Comparison of ENCODE assay signal across 8 mouse cellular contexts in the genomic region with DNA sequence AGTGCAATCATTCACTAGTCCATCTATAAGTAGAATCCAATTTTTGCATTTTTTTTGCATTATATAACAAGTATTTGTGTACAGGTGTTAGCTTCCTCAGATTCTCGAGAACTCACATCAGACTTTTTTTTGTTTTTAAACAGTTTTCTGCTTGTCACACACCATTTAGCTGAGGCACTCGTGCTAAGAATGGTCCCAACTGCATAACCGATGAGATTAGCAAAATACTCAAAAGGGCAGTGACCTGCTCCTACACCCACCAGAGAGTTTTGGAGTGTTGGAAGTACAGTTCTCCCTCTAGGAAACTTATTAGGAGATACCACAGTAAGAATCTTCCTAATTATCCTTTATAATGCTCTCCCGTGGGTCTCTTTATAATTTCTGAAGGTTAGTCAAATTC. TPM values are rescaled to one million over a fixed set of nuclear protein-coding genes. Genes with fewer than 3 reads are reported as not detected.
DNase-seq lines count a peak whose midpoint lies in the region; ATAC-seq and TF ChIP-seq lines count a peak whose summit lies in the region.

No protein-coding gene starts in this region.

- no peak for TF ChIP-seq CTCF in MEL (IDR thresholded peaks at IDR 0.05 in 2 of 3, conservative IDR thresholded peaks at IDR 0.05 in 1 of 3; ENCODE audit: control insufficient read depth in 1 of 3, insufficient read depth in 1 of 3, low read depth in 2 of 3, low read length in 3 of 3, poor library complexity in 1 of 3, severe bottlenecking in 1 of 3)
- TF ChIP-seq CTCF in hindbrain, postnatal 0 days (IDR thresholded peaks at IDR 0.05; ENCODE audit: low read depth), result no peak

- H3K4me2 ChIP-seq in heart, embryonic 14.5 days (ENCODE audit: low read length), result peak overlapping the region; percentile 93
- peak overlapping the region; percentile 96 for H3K4me2 ChIP-seq in hindbrain, postnatal 0 days (ENCODE audit: low read depth, low read length)
- peak overlapping the region; percentile 86 for H3K4me2 ChIP-seq in midbrain, embryonic 15.5 days

- peak in 1 of 2 experiments; percentile 3; a peak in 1 of 4 replicates for TF ChIP-seq EP300 in MEL (IDR thresholded peaks at IDR 0.05; ENCODE audit: low read depth in 1 of 2, low read length in 2 of 2)

- peaks cover 31% of the 10 kb centered on the region for H3K79me2 ChIP-seq in MEL (ENCODE audit: control insufficient read depth, insufficient read depth, low read length, poor library complexity)

- intact Hi-C loops in heart, postnatal 25 days (cut with DNase I), result loop anchor here (2.0 to 5.0 kb wide), 2 partner anchors 47 to 51 kb away; no protein-coding TSS in a partner anchor

- TF ChIP-seq RAD21 in MEL (IDR thresholded peaks at IDR 0.05; ENCODE audit: low read depth, low read length), result no peak

- H3K9me3 ChIP-seq in heart, embryonic 14.5 days (ENCODE audit: control insufficient read depth, low read length), result no peaks in the 10 kb centered on the region
- no peaks in the 10 kb centered on the region for H3K9me3 ChIP-seq in MEL (replicated peaks; ENCODE audit: insufficient read depth, low read length)
- H3K9me3 ChIP-seq in hindbrain, postnatal 0 days (ENCODE audit: low read length), result no peaks in the 10 kb centered on the region
- H3K9me3 ChIP-seq in midbrain, embryonic 15.5 days, result no peaks in the 10 kb centered on the region

- no peak for DNase-seq in heart, postnatal 25 days (ENCODE audit: low spot score)
- DNase-seq in MEL (ENCODE audit: low read depth, low spot score), result no peak
- DNase-seq in hindbrain, postnatal 0 days (ENCODE audit: low spot score), result no peak
- DNase-seq in spleen, postnatal 10 days (ENCODE audit: low spot score in 2 of 2), result no peak
- no peak for DNase-seq in adrenal gland, postnatal 36 days
- DNase-seq in urinary bladder, postnatal 4 days (ENCODE audit: low spot score in 2 of 2), result no peak

- peak overlapping the region; percentile 64 to 82 for H3K4me3 ChIP-seq in heart, embryonic 14.5 days (ENCODE audit: control insufficient read depth in 1 of 2, insufficient read depth in 1 of 2, low read depth in 1 of 2, low read length in 2 of 2)
- peak overlapping the region; percentile 72 to 90 for H3K4me3 ChIP-seq in MEL (ENCODE audit: control insufficient read depth in 1 of 2, insufficient read depth in 1 of 2, low read depth in 2 of 2, low read length in 2 of 2)
- H3K4me3 ChIP-seq in hindbrain, postnatal 0 days (ENCODE audit: low read length), result peak overlapping the region; percentile 92; the same call in 1 of the 2 replicates
- H3K4me3 ChIP-seq in midbrain, embryonic 15.5 days, result peak overlapping the region; percentile 74; the same call in 1 of the 2 replicates

- H3K36me3 ChIP-seq in heart, embryonic 14.5 days (ENCODE audit: control insufficient read depth, insufficient read depth, low read length), result no peaks in the 10 kb centered on the region
- H3K36me3 ChIP-seq in MEL (ENCODE audit: control insufficient read depth in 1 of 2, insufficient read depth in 2 of 2, low read length in 2 of 2), result peaks cover 0 to 45% of the 10 kb centered on the region in 2 experiments; a peak in 3 of 4 replicates
- H3K36me3 ChIP-seq in hindbrain, postnatal 0 days (ENCODE audit: insufficient read depth, low read length), result no peaks in the 10 kb centered on the region
- no peaks in the 10 kb centered on the region for H3K36me3 ChIP-seq in midbrain, embryonic 15.5 days (replicated peaks)

- H3K9ac ChIP-seq in heart, embryonic 14.5 days (ENCODE audit: low read length), result peak overlapping the region; percentile 79
- peak overlapping the region; percentile 82 for H3K9ac ChIP-seq in MEL (ENCODE audit: control insufficient read depth, low read depth, low read length, poor library complexity, severe bottlenecking)
- no peak overlapping the region for H3K9ac ChIP-seq in hindbrain, postnatal 0 days (replicated peaks; ENCODE audit: low read length)
- no peak overlapping the region for H3K9ac ChIP-seq in midbrain, embryonic 15.5 days

- 28% methylated on average over 4 of the region's 4 CpGs for WGBS in heart, embryonic 14.5 days
- 28% methylated on average over 4 of the region's 4 CpGs for WGBS in hindbrain, postnatal 0 days
- WGBS in midbrain, embryonic 15.5 days, result 12% methylated on average over 4 of the region's 4 CpGs

- H3K27me3 ChIP-seq in heart, embryonic 14.5 days (ENCODE audit: control insufficient read depth, insufficient read depth, low read length), result no peaks in the 10 kb centered on the region
- H3K27me3 ChIP-seq in MEL (ENCODE audit: control insufficient read depth in 1 of 2, insufficient read depth in 2 of 2, low read length in 2 of 2), result no peaks in the 10 kb centered on the region
- no peaks in the 10 kb centered on the region for H3K27me3 ChIP-seq in hindbrain, postnatal 0 days (ENCODE audit: insufficient read depth, low read length)
- no peaks in the 10 kb centered on the region for H3K27me3 ChIP-seq in midbrain, embryonic 15.5 days (replicated peaks)

- peaks cover 0 to 19% of the 10 kb centered on the region in 2 experiments for H3K4me1 ChIP-seq in heart, embryonic 14.5 days (ENCODE audit: control insufficient read depth in 2 of 2, insufficient read depth in 2 of 2, low read length in 2 of 2)
- H3K4me1 ChIP-seq in MEL (ENCODE audit: control insufficient read depth in 1 of 2, insufficient read depth in 2 of 2, low read length in 2 of 2), result peaks cover 8 to 29% of the 10 kb centered on the region in 2 experiments; a peak in 3 of 4 replicates
- H3K4me1 ChIP-seq in hindbrain, postnatal 0 days (ENCODE audit: insufficient read depth, low read length), result no peaks in the 10 kb centered on the region
- peaks cover 22% of the 10 kb centered on the region for H3K4me1 ChIP-seq in midbrain, embryonic 15.5 days

- H3K27ac ChIP-seq in heart, embryonic 14.5 days (replicated peaks in 1 of 2; ENCODE audit: control insufficient read depth in 1 of 2, insufficient read depth in 1 of 2, low read depth in 2 of 2, low read length in 2 of 2), result no peak overlapping the region
- peak overlapping the region; percentile 84 for H3K27ac ChIP-seq in MEL (ENCODE audit: control insufficient read depth, low read depth, low read length)
- no peak overlapping the region for H3K27ac ChIP-seq in hindbrain, postnatal 0 days
- H3K27ac ChIP-seq in midbrain, embryonic 15.5 days, result no peak overlapping the region

- TF ChIP-seq POLR2A in MEL (IDR thresholded peaks at IDR 0.05; ENCODE audit: control insufficient read depth in 1 of 2, insufficient read depth in 1 of 2, low read depth in 1 of 2, low read length in 2 of 2, poor library complexity in 1 of 2), result no peak

- ATAC-seq in heart, embryonic 14.5 days (ENCODE audit: insufficient number of reproducible peaks, insufficient read depth, low FRiP score, low read depth), result no peak
- no peak for ATAC-seq in hindbrain, postnatal 0 days
- ATAC-seq in midbrain, embryonic 15.5 days (replicated peaks), result no peak

TF ChIP-seq in MEL, 35 proteins besides CTCF, POLR2A, EP300 and RAD21:
- TF ChIP-seq CHD1 (IDR thresholded peaks at IDR 0.05; ENCODE audit: low read depth, low read length), result peak; percentile 77; the same call in 1 of the 2 replicates
- TF ChIP-seq TBP (IDR thresholded peaks at IDR 0.05; ENCODE audit: low read depth, low read length), result no peak
TF ChIP-seq in MEL: peak in this region for 1.

RNA-seq across cellular contexts. Expression of a gene that starts 1.0 kb away (rescaled TPM):
- 15.8 and 16.9 TPM in 2 replicates for polyA plus RNA-seq in heart, embryonic 14.5 days (2014; fragmentation: Nextera tagmentation; extraction: Ambion mirVana)
- total RNA-seq in heart, postnatal 25 days (2021), result 1 to 10 TPM; 1.9 to 2.5 TPM
- 26.2 and 26.4 TPM in 2 replicates for total RNA-seq in MEL (2012; rRNA removed)
- 10 to 100 TPM; 36.8 to 79.4 TPM for polyA plus RNA-seq in MEL (2012; ENCODE audit: insufficient read depth in 1 of 2, insufficient read length in 2 of 2, low read depth in 1 of 2, low replicate concordance in 2 of 2, missing spikeins in 1 of 2)
- 4.2 and 5.5 TPM in 2 replicates for total RNA-seq in hindbrain, postnatal 0 days (2014; rRNA removed)
- 3.9 and 7.8 TPM in 2 replicates for polyA plus RNA-seq in hindbrain, postnatal 0 days (2015; fragmentation: Nextera tagmentation; extraction: Ambion mirVana)
- polyA plus RNA-seq in midbrain, embryonic 15.5 days (2015; fragmentation: Nextera tagmentation; extraction: Ambion mirVana), result 4.9 and 5.0 TPM in 2 replicates
- 1 to 10 TPM; 4.5 to 7.5 TPM for total RNA-seq in adrenal gland, postnatal 36 days (2021)

RNA-seq across cellular contexts. Expression of a gene that starts 1.3 kb away (rescaled TPM):
- 8.4 and 10.3 TPM in 2 replicates for polyA plus RNA-seq in heart, embryonic 14.5 days (2014; fragmentation: Nextera tagmentation; extraction: Ambion mirVana)
- 1 to 10 TPM; 2.5 to 3.1 TPM for total RNA-seq in heart, postnatal 25 days (2021)
- 0.58 and 0.78 TPM in 2 replicates for total RNA-seq in MEL (2012; rRNA removed)
- polyA plus RNA-seq in MEL (2012; ENCODE audit: insufficient read depth in 1 of 2, insufficient read length in 2 of 2, low read depth in 1 of 2, low replicate concordance in 2 of 2, missing spikeins in 1 of 2), result 1 to 10 TPM in 1 of 2 experiments, not detected in 1; 1.2 TPM
- total RNA-seq in hindbrain, postnatal 0 days (2014; rRNA removed), result 33.2 and 38.2 TPM in 2 replicates
- polyA plus RNA-seq in hindbrain, postnatal 0 days (2015; fragmentation: Nextera tagmentation; extraction: Ambion mirVana), result 64.7 and 67.7 TPM in 2 replicates
- 41.0 and 42.1 TPM in 2 replicates for polyA plus RNA-seq in midbrain, embryonic 15.5 days (2015; fragmentation: Nextera tagmentation; extraction: Ambion mirVana)
- 10 to 100 TPM in 1 of 2 experiments, 1 to 10 TPM in 1; 7.9 to 17.2 TPM for total RNA-seq in adrenal gland, postnatal 36 days (2021)

RNA-seq across cellular contexts. Expression of a gene that starts 52.3 kb away (rescaled TPM):
- polyA plus RNA-seq in heart, embryonic 14.5 days (2014; fragmentation: Nextera tagmentation; extraction: Ambion mirVana), result 24.9 and 25.9 TPM in 2 replicates
- total RNA-seq in heart, postnatal 25 days (2021), result 10 to 100 TPM; 17.4 to 17.9 TPM
- total RNA-seq in MEL (2012; rRNA removed), result 12.2 and 12.5 TPM in 2 replicates
- 1 to 10 TPM in 1 of 2 experiments, not detected in 1; 7.1 TPM for polyA plus RNA-seq in MEL (2012; ENCODE audit: insufficient read depth in 1 of 2, insufficient read length in 2 of 2, low read depth in 1 of 2, low replicate concordance in 2 of 2, missing spikeins in 1 of 2)
- 12.8 and 48.7 TPM in 2 replicates for total RNA-seq in hindbrain, postnatal 0 days (2014; rRNA removed)
- 10.3 and 12.5 TPM in 2 replicates for polyA plus RNA-seq in hindbrain, postnatal 0 days (2015; fragmentation: Nextera tagmentation; extraction: Ambion mirVana)
- polyA plus RNA-seq in midbrain, embryonic 15.5 days (2015; fragmentation: Nextera tagmentation; extraction: Ambion mirVana), result 17.5 and 17.9 TPM in 2 replicates
- total RNA-seq in adrenal gland, postnatal 36 days (2021), result 10 to 100 TPM; 23.1 to 27.0 TPM

Comparison
In these comparisons a context has a peak if more than half of its experiments do, and no peak if none do; other contexts are left out.
1. H3K9ac ChIP-seq: peak in heart, embryonic 14.5 days (single experiment) and MEL (single experiment); none in hindbrain, postnatal 0 days (single experiment) and midbrain, embryonic 15.5 days (single experiment).
2. Peak in every context shown above with its lines, with median percentiles within 50 percentile points of each other: H3K4me2 ChIP-seq and H3K4me3 ChIP-seq.